Mouse (Mus musculus): ENCODE results near the gene Oit3. TPM values are rescaled to one million over a fixed set of nuclear protein-coding genes. Genes with fewer than 3 reads are reported as not detected.
"Not testable (repeated sequence)": the region's sequence is repeated elsewhere in the genome, so short reads cannot be mapped to it uniquely, and the experiment has no call there.

Gene Oit3
- total RNA-seq, 2 experiments from 2014 or later = 0.11 to 0.37 TPM

DNA sequence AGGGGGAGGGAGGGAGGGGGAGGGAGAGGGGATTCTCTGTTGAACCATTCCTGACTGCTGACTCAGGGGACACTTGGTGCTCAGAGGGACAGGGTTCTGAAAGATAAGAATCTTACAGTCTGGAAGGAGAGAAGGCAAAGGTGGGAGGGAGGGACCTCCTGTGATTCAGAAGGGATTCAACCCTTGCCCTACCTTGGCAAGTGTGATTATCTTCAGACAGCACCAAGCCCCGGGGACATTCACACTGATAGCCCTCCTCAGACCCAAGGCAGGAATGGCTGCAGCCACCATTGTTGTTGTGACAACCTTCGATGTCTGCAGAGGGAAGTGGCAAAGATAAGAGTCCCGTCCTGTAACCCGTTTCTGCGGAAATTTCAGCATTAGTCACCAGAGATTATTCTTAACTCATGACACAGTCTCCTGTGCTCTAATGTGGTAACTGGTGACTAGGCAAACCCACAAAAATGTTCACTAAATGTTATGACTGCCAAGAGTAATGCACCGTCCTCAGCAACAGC, 10.8 kb downstream of the Oit3 start:
- no peak for DNase-seq (ENCODE audit: low spot score in 2 of 2)

DNA sequence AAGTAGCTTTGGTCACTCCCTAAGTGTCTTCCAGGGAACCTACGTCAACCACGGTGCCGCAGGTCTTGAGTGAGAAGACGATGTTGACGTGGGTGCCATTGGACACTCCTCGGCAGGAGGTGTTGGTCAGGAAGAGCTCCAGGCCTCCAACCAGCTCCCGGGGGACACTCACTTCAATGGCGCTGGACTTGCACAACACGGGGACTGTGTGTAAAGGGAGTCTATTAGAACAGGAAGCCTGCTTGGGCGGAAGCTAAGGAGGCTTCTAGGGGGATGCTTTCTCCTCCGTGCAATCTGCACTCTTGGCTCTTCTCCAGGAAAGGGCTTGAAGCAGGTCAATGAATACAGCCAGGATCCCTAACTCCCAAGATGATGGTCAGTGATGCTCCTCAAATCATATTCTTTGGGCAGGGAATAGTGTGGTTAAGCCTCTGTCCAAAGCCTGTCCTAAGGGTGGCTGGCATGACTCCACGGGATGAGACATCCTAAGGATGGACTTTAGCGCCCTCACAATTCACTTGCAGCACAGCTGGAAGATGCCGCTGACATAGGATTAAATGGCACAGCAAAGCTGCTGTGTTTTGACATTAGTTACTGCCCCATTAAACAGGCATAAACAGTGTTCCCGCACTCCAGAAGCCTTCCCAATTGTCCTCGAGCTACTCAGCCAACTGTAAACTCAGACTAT, 12.0 kb downstream of the Oit3 start:
- no peak for DNase-seq (ENCODE audit: low spot score in 2 of 2)

DNA sequence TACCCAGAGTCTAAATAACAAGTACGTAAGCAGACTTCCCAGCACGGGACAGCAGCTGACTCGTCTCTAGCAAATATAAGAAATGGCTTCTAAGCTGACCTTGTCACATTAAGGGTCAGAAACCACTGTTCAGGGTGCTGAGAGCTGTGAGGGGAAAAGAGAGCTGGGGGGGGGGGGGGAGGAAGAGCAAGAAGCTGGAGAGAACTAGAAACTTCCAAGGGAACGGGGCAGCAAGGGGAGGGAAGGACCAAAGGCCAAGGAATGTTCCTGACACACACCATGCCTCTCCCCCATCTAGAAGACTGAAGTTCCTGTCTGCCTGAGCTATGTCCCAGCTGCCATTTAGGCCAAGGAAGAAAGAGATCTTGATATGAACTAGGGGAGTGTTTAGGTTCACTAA, 15.2 kb downstream of the Oit3 start:
- no peak for DNase-seq (ENCODE audit: low spot score in 2 of 2)

DNA sequence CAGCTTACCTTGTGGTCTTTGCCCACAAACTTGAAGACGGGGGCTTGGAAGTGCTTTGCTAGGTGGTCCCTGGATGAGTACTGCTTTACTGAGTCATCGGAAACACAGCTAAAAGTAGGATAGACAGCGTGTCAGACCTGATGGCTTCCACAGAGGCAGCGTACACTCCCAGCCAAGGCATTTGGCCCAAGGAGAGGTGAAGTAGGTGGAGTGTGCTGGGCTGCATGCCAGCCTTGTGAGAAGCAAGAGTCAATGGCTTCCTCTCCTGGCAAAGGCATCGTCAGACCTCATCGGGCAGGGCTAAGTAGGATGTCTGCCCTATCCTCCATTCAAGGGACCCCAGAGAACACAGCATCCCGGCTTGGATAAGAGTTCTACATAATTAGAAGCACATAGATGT, 16.2 kb downstream of the Oit3 start:
- no peak for DNase-seq (ENCODE audit: low spot score in 2 of 2)

DNA sequence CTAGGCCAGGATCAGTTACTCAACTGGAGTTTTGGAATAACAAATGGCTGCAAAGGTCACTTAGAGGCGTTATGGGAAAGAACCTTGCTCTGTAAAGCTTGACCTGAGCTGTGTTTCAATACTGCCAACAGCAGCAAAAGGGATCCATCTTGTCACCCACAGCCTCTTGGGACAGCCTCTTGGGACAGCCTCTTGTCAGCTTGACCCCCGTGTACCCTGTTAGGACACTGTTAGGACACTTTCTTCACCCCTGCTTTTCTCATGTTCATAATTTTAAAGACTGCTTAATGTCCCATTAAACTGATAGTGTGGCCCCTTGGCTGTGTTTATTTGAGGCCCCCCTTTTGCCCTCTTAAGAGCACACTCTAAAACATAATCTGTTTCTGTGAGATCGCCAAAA, 17.1 kb downstream of the Oit3 start:
- DNase-seq (ENCODE audit: low spot score in 2 of 2) = no peak

DNA sequence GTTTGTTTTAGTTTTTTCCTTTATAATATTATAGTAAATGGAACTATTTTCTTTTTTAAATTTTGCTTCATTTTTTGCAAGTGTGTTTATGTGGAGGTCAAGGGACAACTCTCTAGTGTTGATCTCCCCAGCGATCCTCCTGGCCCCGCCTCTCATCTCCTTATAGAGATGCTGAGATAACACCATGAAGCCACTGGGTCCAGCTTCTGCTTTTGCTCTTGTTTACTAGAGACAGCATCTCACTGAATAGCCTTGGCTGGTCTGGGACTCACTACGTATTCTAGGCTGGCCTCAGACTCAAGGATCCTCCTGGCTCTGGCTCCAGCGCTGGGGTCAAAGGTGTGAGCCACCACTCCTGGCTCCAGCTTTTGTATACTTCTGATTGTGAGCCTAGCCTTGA, 22.1 kb downstream of the Oit3 start:
- DNase-seq (ENCODE audit: low spot score in 2 of 2) = no peak

DNA sequence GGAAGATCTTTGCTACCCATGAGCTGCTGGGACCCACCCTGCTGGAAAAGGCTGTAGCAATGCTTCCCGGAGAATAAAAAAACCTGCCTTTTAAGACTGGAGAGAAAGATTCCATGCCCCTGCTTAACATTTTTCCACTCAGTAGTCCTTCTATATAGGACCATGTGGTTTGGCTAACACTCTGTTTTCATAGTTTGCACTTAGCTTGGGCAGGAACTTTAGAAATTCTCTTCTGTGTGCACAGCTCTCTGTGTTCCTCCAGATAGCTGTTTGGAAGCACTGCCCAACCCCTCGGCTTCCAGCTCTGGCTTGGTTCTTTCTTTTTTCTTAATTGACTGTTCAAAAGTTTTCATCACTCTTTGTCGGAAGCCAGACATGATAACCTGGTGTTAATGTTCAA, 25.0 kb downstream of the Oit3 start:
- DNase-seq (ENCODE audit: low spot score in 2 of 2) = no peak

DNA sequence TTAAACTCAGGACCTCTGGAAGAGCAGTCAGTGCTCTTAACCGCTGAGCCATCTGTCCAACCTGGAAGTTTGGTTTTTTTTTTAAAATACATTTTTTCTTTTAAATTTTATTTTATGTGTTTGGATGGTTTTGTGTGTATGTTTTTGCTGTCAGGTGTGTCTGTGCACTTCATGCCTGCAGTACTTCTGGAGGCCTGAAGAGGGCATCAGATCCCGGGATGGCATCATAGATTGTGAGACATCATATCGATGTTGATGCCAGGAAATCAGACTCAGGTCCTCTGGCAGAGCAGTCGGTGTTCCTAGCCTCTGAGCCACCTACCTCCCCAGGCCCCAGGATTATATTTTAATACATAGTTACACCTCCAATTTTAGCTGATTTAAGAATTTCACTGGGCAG, 27.9 kb downstream of the Oit3 start:
- DNase-seq (ENCODE audit: low spot score in 2 of 2) = no peak

DNA sequence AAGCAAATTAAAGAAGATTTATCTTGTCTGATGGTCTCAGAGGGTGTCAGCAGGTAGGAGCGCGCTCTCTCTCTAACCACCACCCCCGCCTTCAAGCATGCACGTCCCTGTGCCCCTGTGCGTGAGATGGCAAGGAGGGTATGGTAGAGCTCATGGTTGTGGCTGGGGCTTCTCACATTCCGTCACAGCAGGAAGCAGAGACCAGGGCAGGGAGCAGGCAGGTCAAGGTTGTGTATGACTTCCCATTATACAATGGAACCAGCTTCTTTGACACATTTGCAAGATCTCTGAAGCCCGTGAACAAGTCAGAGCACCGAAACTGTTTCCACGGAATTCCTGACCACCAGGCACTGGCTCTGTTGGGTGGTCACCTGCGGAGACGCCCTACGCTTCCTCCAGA, 31.3 kb downstream of the Oit3 start:
- DNase-seq (ENCODE audit: low spot score in 2 of 2) = no peak

DNA sequence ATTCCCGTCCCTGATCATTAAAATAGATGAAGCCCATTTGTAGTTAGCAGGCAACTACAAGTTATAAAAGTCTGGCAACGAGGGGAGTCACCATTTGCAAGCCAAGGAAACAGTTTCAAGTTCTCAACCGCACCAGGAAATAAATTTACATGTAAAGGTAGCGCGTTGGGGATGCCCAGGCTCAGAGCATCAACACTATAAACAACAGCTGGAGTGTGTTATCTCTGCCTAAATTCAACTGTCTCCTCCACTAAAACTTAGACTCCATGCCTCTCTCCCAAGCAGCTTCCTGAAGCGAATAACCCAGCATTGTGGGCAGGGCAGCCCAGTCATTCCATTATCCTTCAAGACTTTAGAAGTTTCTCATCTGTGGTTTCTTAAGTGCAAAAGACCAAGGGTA, 33.1 kb downstream of the Oit3 start:
- no peak for DNase-seq (ENCODE audit: low spot score in 2 of 2)

DNA sequence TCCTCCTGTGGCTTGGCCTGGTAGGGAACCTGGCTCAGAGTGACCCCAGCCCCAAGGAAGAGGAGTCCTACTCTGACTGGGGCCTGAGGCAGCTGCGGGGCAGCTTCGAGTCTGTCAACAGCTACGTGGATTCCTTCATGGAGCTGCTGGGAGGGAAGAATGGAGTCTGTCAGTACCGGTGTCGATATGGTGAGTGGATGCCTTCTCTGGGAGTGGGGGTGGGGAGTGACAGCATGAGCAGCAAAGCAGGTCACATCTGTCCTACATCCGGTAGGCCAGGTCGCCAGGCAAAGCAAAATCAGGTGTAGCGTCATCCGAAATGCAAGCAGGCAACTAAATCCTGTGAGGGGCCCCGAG, 37.8 kb downstream of the Oit3 start:
- DNase-seq (ENCODE audit: low spot score in 2 of 2) = no peak

DNA sequence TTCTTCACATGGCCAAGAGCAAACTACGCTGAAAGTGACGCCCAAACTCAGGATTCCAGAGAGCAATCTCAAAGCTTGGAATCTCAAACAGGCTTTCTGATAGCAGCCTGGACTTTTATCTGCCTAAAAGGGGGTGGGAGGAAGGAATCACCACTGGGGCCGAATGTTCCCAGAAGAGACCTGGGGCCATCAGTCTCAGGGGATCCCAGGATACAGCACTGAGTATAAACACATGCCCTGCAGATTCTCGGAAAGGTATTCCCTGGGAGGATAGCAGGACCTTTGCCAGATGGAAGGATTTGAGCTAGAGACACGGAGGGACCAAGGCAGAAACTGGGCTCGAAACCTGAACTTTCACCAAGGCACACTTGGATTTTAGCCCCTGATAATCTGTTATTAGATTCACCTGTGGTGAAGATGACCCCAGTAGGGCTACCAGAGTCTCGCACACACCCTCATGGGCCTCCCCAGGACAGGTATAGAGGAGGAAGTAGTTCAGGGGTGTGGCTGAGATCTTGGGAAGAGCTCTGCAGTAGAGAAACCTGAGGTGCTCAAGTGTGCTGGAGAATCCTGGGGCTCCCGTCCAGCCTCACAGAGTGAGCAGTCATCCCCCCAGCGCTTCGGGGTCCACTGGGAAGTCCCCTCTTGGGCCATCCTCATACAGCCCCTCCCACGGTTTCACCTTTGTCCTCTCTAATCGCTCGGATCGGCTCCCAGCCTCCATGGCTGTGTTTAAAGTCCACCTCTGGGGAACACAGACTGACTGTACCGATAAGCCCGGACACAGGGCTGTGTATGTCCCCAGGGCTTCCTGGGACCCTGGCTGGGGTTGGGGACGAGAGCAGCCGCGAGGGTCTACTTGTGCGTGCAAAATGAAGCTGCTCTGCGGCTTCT, 38.4 kb downstream of the Oit3 start, which contains the start of gene Pla2g12b:
Gene Pla2g12b (plus strand): TSS at position 762 of the 894 bp plus-strand sequence.
- DNase-seq (ENCODE audit: low spot score in 2 of 2) = no peak

DNA sequence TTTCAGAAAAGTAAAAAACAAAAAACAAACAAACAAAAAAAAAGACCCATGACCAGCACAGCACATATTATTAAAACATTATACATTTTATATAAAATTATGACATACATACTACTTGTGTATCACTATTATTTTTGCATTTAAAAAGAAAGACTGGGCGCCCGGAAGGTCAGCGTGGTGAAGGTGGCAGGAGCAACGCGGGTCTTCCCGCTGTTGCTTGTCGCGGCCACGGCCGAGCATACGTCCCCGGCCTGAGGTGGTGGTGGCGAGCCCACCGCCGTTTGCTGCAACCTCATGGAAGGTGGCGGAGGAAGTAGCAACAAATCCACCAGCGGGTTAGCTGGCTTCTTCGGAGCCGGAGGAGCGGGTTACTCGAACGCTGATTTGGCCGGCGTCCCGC, 46.1 kb downstream of the Oit3 start, which contains the start of gene Gm10273:
Gene Gm10273 (plus strand): TSS at position 172 of the 400 bp plus-strand sequence.
- not testable (repeated sequence) for DNase-seq (ENCODE audit: low spot score in 2 of 2)

DNA sequence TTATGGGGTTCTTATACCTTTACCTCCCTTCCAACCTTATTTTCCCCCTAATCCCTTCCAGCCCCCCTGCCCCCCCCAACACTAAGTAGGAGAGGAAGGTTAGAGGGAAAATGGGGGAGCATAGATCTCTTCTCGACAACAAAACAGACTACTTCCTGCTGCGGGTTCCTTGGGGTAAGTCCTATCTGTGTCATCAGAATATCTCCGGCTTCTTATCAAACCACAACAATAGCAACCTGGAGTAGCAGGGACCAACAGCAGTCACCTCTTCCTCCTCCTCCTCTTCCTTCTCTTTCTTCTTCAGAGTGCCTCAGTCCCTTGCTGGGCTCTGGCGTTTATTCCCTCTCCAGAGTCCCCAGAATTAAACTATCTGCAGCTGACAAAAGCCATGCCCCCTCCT, 49.7 kb downstream of the Oit3 start:
- DNase-seq (ENCODE audit: low spot score in 2 of 2) = no peak

DNA sequence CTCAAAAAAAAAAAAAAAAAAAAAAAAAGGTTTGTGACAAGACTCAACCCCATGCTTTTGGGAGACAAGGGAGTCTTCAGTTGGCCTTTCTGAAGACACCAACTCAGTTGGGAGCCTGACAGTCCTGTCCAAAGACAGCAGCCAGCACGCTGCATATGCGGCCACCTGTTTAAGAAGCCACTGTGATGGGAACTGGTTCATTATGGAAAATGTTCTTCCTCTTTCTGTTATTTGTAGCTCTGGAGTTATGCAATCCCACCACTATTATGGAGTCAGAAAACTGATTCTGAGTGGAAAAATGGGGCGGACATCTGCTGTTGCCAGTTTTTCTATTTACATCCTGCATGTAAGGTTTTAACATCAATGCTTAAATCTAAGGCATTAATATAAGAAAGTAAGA, 51.9 kb downstream of the Oit3 start:
- DNase-seq (ENCODE audit: low spot score in 2 of 2) = no peak

DNA sequence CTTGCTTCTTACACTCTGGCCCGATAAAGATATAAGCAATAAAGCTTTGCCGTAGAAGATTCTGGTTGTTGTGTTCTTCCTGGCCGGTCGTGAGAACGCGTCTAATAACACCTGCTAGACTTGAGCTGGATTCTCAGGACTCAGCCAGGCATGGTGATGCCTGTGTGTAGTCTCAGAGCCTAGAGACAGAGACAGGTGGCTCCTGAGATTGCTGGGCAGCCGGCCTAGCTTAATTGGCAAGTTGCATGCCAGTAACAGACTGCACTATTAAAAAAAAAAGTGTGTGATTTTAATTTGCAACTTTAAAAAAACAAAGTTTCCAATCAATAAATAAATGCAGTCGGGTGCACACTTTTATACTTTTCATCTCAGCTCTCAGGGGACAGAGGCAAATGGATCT, 54.6 kb downstream of the Oit3 start:
- DNase-seq (ENCODE audit: low spot score in 2 of 2) = peak; percentile 71 to 72

DNA sequence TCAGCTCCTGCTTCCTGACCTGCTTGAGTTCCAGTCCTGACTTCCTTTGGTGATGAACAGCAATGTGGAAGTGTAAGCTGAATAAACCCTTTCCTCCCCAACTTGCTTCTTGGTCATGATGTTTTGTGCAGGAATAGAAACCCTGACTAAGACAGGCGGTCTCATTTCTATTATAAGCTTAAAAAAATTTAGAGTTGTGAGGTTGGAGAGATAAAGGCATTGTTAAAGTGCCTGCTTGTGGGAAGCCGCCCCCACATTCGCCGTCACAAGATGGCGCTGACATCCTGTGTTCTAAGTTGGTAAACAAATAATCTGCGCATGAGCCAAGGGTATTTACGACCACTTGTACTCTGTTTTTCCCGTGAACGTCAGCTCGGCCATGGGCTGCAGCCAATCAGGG, 60.0 kb downstream of the Oit3 start:
- DNase-seq (ENCODE audit: low spot score in 2 of 2) = not testable (repeated sequence)

DNA sequence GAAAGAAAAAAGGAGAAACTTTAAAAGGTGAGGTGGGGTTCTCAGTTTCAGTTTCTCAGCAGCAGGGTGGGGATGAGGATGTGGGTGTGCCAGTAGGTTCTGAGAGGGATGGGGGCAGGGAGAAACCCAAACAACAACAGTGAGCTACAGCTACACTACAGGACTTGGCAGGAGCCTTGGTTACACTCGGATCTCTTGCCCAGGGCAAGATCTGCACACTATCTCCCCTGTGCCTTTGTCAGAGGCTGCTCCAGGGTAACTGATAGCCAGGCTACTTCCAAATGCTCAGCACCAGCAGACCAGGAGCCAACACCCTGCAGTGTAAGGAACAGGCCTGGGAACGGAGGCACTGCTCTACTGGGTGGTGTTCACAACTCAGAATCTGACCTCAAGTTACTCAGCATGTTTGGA, 61.2 kb downstream of the Oit3 start:
- no peak for DNase-seq (ENCODE audit: low spot score in 2 of 2)

DNA sequence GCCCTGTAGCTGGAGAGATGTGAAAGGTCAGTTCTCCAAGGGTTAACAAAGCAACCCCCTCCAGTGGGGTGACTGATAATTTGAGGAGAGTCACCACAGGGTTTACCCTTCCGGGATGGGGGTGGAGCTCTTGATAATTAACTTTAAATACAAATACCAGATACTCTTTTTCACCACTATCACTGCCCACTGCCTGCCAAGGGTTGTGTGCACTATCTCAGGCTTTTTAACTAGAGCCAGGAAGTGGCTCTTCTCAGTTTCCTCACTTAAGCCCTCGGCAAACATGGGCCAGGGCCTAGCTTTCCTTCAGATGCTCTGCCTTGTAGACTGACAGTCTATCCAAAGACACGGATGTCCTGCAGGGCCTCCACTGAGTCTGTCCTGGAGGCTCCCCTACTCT, 61.7 kb downstream of the Oit3 start:
- DNase-seq (ENCODE audit: low spot score in 2 of 2) = no peak

DNA sequence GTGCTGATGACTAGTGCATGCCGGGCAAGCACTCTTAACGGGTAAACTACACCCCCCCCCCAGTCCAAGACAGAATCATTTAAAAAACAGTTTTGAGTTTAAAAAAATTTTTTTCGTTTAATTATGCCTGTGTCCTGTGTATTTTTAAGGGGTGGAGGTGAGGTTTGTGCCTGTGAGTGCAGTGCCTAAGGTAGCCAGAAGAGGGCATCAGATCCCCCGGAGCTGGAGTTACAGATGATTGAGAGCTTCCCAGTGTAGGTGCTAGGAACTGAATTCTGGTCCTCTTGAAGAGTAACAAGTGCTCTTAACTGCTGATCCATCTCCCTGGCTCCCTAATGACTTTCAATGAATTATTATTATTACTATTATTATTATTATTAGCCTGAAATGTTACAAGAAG, 62.9 kb downstream of the Oit3 start:
- DNase-seq (ENCODE audit: low spot score in 2 of 2) = no peak

DNA sequence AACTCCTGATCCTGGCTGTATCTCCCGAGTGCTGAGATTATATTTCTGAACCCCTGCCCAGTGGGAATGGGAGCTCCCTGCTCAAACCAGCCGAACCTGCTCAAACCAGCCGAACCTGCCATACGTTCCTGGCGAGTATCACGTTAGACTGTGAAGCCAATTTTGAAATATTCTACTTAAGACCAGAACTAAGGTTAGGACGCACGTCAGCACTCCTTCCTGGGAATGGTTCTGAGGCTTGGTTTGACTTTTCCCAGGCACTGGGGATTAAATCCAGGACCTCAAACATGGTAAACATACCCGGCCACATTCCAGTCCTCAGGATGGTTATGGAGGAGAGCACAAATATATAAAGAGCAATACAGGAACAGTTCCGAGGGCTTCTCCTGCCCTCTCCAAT, 63.7 kb downstream of the Oit3 start:
- no peak for DNase-seq (ENCODE audit: low spot score in 2 of 2)
